Mouse (Mus musculus): ENCODE measurements around the gene Git2.

The Git2 gene

DNA sequence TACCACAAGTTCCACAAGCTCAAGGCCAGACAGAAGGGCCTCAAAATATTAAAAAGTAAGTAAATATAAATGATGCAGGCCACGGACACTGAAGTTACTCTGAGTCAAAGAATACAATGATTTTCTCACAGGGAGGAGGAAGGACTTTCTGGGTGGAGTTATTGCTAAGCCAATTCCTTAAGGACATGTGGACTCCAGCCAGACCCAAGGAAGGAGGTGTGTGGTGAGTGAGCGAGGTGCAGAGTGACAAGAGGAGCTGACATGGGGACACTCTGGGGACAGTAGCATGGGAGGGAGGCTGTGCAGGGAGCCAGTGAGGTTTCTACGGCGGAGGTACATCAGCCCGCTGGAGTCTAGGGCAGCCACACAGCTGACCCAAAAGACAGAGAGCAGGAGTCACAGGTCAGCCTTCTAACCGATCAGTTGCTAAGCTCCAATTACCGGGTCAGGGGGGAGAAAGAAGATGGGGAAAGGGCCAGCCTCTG lies 88.5 kb downstream of the Git2 start:
- no peak for DNase-seq (ENCODE audit: low spot score in 2 of 2)

DNA sequence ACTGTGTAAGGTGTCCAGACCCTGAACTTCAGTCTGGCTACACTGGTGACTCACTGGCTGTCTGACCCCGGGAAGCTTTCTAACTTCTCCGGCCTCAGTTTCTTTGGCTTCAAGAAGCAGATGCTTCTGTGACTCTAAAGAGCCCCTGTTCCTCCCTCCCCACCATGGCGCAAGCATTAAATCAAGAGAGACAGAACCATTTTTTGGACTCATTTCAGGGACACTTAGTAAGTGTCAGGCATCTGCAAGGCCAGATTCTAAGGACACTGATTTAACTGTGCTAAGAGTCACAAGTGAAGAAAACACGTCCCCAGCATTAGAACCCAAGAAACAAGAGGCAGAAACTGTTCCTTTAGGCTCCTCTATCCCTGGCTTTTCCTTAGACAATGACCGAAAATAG lies 89.3 kb downstream of the Git2 start:
- DNase-seq (ENCODE audit: low spot score in 2 of 2): no peak

DNA sequence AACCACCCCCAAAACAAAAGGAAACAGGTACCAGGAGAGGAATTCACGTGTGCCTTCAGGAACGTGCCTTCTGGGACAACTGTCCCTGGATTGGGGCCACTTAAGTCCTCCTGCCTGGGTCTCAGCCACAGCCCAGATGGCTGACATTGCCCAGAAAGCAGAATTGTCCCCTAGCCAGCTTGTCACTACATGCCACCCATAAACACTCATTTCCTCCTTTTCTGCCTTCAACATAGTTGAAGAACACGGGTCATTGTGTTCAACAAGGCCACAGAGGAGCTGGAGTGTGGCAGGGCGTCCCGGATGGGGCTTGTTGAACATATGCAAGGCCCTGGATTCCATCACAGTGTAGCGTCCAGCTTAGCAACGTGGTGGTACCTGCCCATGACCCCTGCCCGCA lies 93.6 kb downstream of the Git2 start:
- no peak for DNase-seq (ENCODE audit: low spot score in 2 of 2)

DNA sequence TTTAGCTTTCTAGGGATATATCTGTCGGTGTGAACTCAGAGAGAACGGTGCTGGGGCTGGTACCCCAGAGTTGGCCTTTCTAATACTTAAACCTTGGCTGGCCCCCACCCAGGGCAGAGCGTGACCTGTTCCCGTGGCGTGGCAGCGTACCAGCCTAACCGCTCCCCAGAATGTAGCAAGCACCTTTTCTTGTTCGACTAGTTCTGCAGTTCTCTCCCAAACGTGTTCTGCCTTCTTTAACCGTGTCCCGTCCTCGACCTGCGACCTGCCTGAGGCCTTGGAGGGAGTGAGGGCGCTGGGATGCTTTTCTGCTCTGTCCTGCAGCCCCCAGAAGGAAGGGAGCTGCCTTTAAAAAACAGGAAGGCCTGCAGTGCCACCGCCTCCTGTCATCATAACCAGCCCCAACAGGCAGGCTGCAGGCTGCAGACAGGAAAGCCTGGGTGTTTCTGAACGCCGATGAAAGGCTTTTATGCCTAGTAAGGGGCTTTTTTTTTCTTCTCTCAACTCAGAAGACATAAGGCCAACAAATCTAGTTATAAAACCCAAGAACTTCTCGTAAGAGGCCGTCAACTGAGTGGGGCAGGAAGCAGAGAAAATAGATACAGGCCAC lies 94.5 kb downstream of the Git2 start:
- DNase-seq (ENCODE audit: low spot score in 2 of 2): no peak

DNA sequence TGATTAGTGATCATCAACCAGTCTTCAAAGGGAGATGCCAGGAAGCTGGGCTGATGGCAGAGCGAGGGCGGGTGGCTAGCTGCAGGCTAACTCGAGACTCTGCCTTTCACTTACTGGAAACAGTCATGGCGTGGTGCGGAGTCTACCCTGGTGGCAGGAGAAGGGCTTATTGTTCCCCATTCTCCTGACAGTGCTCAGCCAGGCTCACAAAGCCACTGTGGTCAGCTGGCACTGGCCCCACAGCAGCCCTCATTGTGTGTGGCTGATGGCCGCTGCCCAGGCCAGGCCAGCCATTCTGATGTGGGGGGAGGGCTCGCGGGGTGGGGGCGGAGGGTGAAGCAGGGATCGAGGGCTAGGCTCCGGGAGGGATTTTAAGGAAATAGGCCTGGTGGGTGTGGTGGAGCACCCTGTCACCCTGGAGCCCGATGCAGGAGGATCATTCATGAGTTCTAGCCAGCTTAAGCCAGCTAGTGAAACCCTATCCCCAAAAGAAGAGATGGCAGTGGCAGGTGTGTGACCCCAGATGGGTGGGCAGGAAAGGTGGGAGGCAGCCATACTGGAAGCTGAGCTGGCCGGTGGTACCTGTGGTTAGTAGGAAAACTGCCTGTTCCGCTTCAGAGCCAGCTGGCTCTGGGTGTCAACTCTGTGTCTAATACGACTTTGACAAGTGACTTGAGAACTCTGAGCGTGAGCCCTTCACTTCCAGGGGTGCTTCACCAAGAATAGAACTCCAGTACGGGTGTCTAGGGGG lies 95.3 kb downstream of the Git2 start:
- no peak for DNase-seq (ENCODE audit: low spot score in 2 of 2)

All from spleen, postnatal 10 days (tissue).